Mouse (Mus musculus): Measurements from ENCODE around the gene Arhgap8. TPM values are rescaled to one million over a fixed set of nuclear protein-coding genes. Genes with fewer than 3 reads are reported as not detected.
"Not testable (repeated sequence)": the region's sequence is repeated elsewhere in the genome, so short reads cannot be mapped to it uniquely, and the experiment has no call there.

Arhgap8 gene
- polyA plus RNA-seq, 1 experiment from 2014 or later: 0.19 TPM

GRCm38 (mm10) chr15:84712566-84713405 is 7.1 kb upstream of the Arhgap8 start:
- Histone ChIP-seq H3K4me1 (ENCODE audit: insufficient read depth) (no peaks in the 10 kb centered on the region), H3K4me3 (ENCODE audit: low read depth, low read length) (no peak overlapping the region), H3K27me3 (ENCODE audit: insufficient read depth, low read length) (no peaks in the 10 kb centered on the region), H3K9ac (replicated peaks) (no peak overlapping the region), H3K9me3 (ENCODE audit: low read length) (no peaks in the 10 kb centered on the region), H3K4me2 (ENCODE audit: low read depth, low read length) (no peak overlapping the region), H3K36me3 (replicated peaks; ENCODE audit: insufficient read depth, low read length) (no peaks in the 10 kb centered on the region), H3K27ac (ENCODE audit: low read depth) (no peak overlapping the region)
- TF ChIP-seq CTCF (IDR thresholded peaks at IDR 0.05; ENCODE audit: low read depth) (no peak), EP300 (IDR thresholded peaks at IDR 0.05; ENCODE audit: low read depth) (no peak)
- ATAC-seq: no peak
- whole genome bisulfite sequencing (ENCODE audit: insufficient replicate concordance): 46% methylated on average over 14 of the region's 14 CpGs
- DNase-seq: no peak

GRCm38 (mm10) chr15:84714730-84715129 is 5.1 kb upstream of the Arhgap8 start:
- no peak overlapping the region for H3K9ac ChIP-seq (replicated peaks)
- under 1% methylated on average over 17 of the region's 17 CpGs for WGBS (ENCODE audit: insufficient replicate concordance)
- peaks cover 2% of the 10 kb centered on the region; the same call in 1 of the 2 replicates for H3K4me1 ChIP-seq (ENCODE audit: insufficient read depth)
- H3K4me3 ChIP-seq (ENCODE audit: low read depth, low read length): 0 out of 2 replicates have a peak overlapping the region, but pooled peaks have one; percentile 11
- peak overlapping the region; percentile 52 for H3K4me2 ChIP-seq (ENCODE audit: low read depth, low read length)
- no peak; the same call in 1 of the 2 replicates for TF ChIP-seq EP300 (IDR thresholded peaks at IDR 0.05; ENCODE audit: low read depth)
- peak; percentile 23; the same call in 1 of the 2 replicates for TF ChIP-seq CTCF (IDR thresholded peaks at IDR 0.05; ENCODE audit: low read depth)
- H3K36me3 ChIP-seq (replicated peaks; ENCODE audit: insufficient read depth, low read length): no peaks in the 10 kb centered on the region
- H3K27me3 ChIP-seq (ENCODE audit: insufficient read depth, low read length): peaks cover 9% of the 10 kb centered on the region
- DNase-seq (peak; percentile 66), ATAC-seq (peak; percentile 77)
- no peaks in the 10 kb centered on the region for H3K9me3 ChIP-seq (ENCODE audit: low read length)
- H3K27ac ChIP-seq (ENCODE audit: low read depth): peak overlapping the region; percentile 34

- WGBS (ENCODE audit: insufficient replicate concordance): 30% methylated on average over 11 of the region's 11 CpGs
- no peak overlapping the region for H3K4me3 ChIP-seq (ENCODE audit: low read depth, low read length)
- H3K9ac ChIP-seq (replicated peaks): no peak overlapping the region
- TF ChIP-seq EP300 (IDR thresholded peaks at IDR 0.05; ENCODE audit: low read depth): no peak; the same call in 1 of the 2 replicates
- TF ChIP-seq CTCF (IDR thresholded peaks at IDR 0.05; ENCODE audit: low read depth): no peak; the same call in 1 of the 2 replicates
- H3K9me3 ChIP-seq (ENCODE audit: low read length): no peaks in the 10 kb centered on the region
- H3K4me2 ChIP-seq (ENCODE audit: low read depth, low read length): peak overlapping the region; percentile 52
- ATAC-seq: no peak
- H3K36me3 ChIP-seq (replicated peaks; ENCODE audit: insufficient read depth, low read length): no peaks in the 10 kb centered on the region
- no peak for DNase-seq
- H3K27ac ChIP-seq (ENCODE audit: low read depth): peak overlapping the region; percentile 30; the same call in 1 of the 2 replicates
- H3K27me3 ChIP-seq (ENCODE audit: insufficient read depth, low read length): peaks cover 13% of the 10 kb centered on the region
- H3K4me1 ChIP-seq (ENCODE audit: insufficient read depth): peaks cover 4% of the 10 kb centered on the region
Measured at GRCm38 (mm10) chr15:84715132-84715531, 4.7 kb upstream of the Arhgap8 start.

GRCm38 (mm10) chr15:84717570-84718270 is 2.1 kb upstream of the Arhgap8 start:
- TF ChIP-seq CTCF (IDR thresholded peaks at IDR 0.05; ENCODE audit: low read depth): peak; percentile 23; the same call in 1 of the 2 replicates
- ATAC-seq; H3K27ac ChIP-seq (ENCODE audit: low read depth); H3K4me2 ChIP-seq (ENCODE audit: low read depth, low read length); H3K9ac ChIP-seq (replicated peaks); H3K4me3 ChIP-seq (ENCODE audit: low read depth, low read length); DNase-seq; H3K9me3 ChIP-seq (ENCODE audit: low read length); H3K4me1 ChIP-seq (ENCODE audit: insufficient read depth); H3K36me3 ChIP-seq (replicated peaks; ENCODE audit: insufficient read depth, low read length): not testable (repeated sequence)
- WGBS (ENCODE audit: insufficient replicate concordance): 62% methylated on average over 6 of the region's 6 CpGs
- H3K27me3 ChIP-seq (ENCODE audit: insufficient read depth, low read length): peaks cover 22% of the 10 kb centered on the region

GRCm38 (mm10) chr15:84718785-84719184 is 1.1 kb upstream of the Arhgap8 start:
- ATAC-seq (no peak), DNase-seq (no peak)
- 59% methylated on average over 3 of the region's 3 CpGs for WGBS (ENCODE audit: insufficient replicate concordance)
- no peak overlapping the region for H3K9ac ChIP-seq (replicated peaks)
- H3K4me1 ChIP-seq (ENCODE audit: insufficient read depth): peaks cover 6% of the 10 kb centered on the region
- TF ChIP-seq EP300 (IDR thresholded peaks at IDR 0.05; ENCODE audit: low read depth) (no peak), CTCF (IDR thresholded peaks at IDR 0.05; ENCODE audit: low read depth) (0 out of 2 replicates have a peak, but pooled peaks have one; percentile 19)
- no peak overlapping the region for H3K4me2 ChIP-seq (ENCODE audit: low read depth, low read length)
- H3K27ac ChIP-seq (ENCODE audit: low read depth): no peak overlapping the region
- peaks cover 22% of the 10 kb centered on the region for H3K27me3 ChIP-seq (ENCODE audit: insufficient read depth, low read length)
- H3K9me3 ChIP-seq (ENCODE audit: low read length): no peaks in the 10 kb centered on the region
- no peaks in the 10 kb centered on the region for H3K36me3 ChIP-seq (replicated peaks; ENCODE audit: insufficient read depth, low read length)
- H3K4me3 ChIP-seq (ENCODE audit: low read depth, low read length): no peak overlapping the region
